Mouse (Mus musculus) olfactory bulb, adult 2 months (tissue): ENCODE measurements at regions not wholly inside any gene's neighbourhood (a gene's known extent, or its start where the extent isn't known, plus 50 kb on each side); places are given as distances from the start of the nearest gene placed in this dataset.

Experiments used
- H3K27ac ChIP-seq: fragments of 200-500 bp; 2 replicates; pipeline ENCODE4 v1.5.1; 2012; ENCODE audit warnings: low read depth, low read length; ENCODE audit not compliant: insufficient read depth
- H3K4me1 ChIP-seq: fragments of 200-500 bp; 2 replicates; pipeline ENCODE4 v1.6.1; 2012; ENCODE audit warnings: low read length; ENCODE audit not compliant: control insufficient read depth, insufficient read depth
- H3K4me3 ChIP-seq: fragments of 200-500 bp; 2 replicates; pipeline ENCODE4 v1.5.1; 2012; ENCODE audit warnings: mild to moderate bottlenecking, low read depth, low read length, moderate library complexity; ENCODE audit not compliant: insufficient read depth
- CTCF ChIP-seq: fragments of 200-500 bp; IDR thresholded peaks from 2 replicates; pipeline ENCODE4 v1.5.1; 2012; ENCODE audit warnings: low read depth, mild to moderate bottlenecking, low read length, moderate library complexity; ENCODE audit not compliant: insufficient read depth
- POLR2A ChIP-seq: fragments of 200-500 bp; IDR thresholded peaks from 2 replicates; pipeline ENCODE4 v1.6.1; 2012; ENCODE audit warnings: mild to moderate bottlenecking, low read depth, low read length, moderate library complexity; ENCODE audit not compliant: insufficient read depth
- WGBS: fragments of 180-500 bp; shearing (Covaris S2); methylation state at CpG from one replicate; pipeline ENCODE4 v1.1.7; 2018; 5-methylcytosine and 5-hydroxymethylcytosine counted together

DNA sequence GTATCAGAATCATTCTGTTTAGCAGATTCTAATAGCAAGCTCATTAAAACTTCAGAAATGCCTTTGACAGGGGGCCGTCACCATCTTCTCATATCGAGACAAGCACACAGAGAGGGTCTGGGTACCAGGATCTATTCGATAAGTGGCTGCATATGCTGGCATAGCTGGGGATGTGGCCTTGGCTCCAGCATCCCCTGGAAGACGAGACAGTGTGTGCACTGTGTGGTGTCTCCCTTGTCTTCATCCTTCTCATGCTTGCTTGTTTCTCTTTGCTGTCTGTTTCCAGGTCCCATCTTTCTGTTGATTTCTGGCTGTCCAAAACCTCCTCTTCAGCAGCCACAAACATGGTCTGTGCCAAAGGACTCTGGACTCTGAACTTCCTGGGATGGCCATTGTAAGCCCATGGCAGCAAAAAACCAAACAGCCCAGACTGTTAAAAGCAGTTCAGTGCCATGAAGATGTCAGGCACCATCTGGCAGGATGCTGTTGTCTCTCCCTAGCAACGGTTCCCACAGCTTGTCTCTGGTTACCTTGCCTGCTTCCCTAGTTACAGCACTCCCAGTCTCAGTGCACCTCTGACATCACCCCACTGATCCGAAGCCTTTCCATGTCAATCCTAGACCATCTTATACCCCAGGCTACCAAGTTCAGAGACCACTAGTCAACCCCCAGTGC is 56.5 kb downstream of the Kctd12 start:
- 72% methylated on average over 6 of the region's 6 CpGs for WGBS
- TF ChIP-seq CTCF (no peak), POLR2A (no peak)
- Histone ChIP-seq H3K4me1 (no peaks in the 10 kb centered on the region), H3K27ac (no peak overlapping the region), H3K4me3 (no peak overlapping the region)

DNA sequence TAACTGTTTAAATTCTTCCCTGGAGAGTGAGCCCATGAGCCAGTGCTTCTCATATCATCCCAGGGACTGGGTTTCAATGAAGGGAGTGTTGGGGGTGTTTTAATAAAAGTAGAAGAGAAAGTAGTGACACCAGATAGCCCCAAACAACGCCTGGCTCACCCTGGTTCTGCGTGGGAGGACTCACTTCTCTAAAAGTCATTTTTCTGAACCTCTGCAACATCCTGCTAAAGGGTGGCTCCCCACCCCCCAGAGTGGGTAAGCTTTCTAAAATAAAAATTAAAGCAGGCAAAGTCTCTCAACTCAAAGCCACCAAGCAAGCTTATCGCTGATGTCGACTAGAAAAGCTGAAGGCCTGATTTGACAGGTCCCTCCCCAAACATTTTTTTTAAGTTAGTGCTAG is 57.8 kb downstream of the Kctd12 start:
- Histone ChIP-seq H3K4me3 (no peak overlapping the region), H3K27ac (no peak overlapping the region), H3K4me1 (no peaks in the 10 kb centered on the region)
- 89% methylated on average over 4 of the region's 4 CpGs for WGBS
- TF ChIP-seq POLR2A = no peak
- TF ChIP-seq CTCF = no peak

DNA sequence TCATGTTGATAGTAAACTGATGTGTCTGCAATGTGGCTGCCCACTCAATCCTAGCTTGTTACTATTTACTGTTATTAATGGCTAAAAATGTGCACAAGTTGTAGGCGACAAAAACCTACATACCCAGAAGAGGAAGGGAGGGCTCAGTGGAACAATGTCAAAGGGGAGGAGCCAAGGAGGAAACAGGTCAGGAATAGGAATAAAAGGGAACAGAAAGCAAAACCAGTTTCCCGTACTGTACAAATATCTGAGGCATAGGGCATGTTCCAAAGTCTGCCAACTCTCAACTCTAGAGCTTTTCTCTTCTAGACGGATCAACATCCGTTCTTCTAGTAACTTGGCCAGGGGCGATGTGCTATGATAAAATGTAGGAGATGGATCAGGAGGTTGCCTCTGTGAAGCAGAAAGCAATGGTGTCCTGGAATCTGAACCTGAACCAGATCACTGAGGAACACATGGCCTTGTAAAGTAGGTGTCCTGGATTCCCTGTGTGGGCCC is 59.9 kb downstream of the Kctd12 start:
- H3K27ac ChIP-seq = no peak overlapping the region
- WGBS = 83% methylated on average over 5 of the region's 5 CpGs
- H3K4me3 ChIP-seq = no peak overlapping the region
- H3K4me1 ChIP-seq = no peaks in the 10 kb centered on the region
- TF ChIP-seq CTCF (no peak), POLR2A (no peak)

DNA sequence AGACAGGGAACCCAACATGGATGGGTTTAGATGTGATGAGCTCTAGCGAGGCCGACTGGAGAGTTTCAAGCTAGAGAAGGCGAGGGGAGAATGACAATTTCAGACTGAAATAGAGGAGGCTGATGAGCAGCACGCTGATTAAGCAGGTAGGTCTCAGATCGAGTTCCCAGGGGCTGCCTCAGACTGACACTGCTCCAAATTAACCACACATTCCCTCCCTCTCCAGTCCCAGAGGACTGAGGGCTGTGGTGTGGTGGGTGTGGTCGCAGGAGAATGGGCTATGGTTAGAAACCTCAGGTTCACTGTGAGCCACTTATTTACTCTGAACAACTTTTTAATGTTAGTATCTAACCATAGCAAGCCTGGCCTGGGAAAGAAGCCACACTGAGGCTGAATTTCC is 62.0 kb downstream of the Kctd12 start:
- H3K27ac ChIP-seq = no peak overlapping the region
- no peaks in the 10 kb centered on the region for H3K4me1 ChIP-seq
- 92% methylated on average over 6 of the region's 6 CpGs for WGBS
- no peak overlapping the region for H3K4me3 ChIP-seq
- no peak for TF ChIP-seq CTCF
- TF ChIP-seq POLR2A = no peak

DNA sequence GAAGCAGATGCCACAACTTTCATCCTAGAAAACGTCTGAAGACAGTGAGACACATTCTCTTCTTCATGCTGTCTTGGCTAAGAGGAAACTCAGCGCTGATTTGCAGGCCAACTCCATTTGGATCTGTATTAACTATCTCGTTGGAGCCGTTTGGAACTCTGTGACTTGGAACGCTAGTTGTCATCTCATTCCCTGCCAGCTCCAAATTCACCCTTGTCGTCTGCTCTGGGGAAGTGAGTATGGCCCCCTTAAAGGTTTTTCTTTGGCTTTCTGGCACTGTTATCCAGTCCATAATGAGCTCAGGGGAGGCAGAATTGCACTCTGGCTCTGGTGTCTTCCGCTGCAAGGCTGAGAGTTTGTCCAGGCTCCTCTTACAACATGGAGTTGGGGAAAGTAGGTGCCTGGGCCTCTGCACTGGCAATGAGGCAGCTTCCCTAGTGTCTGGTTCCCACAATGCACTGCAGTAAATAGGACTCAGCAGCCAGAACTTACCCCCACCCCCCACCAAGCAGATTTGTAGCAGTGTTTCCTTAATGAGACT is 63.1 kb downstream of the Kctd12 start:
- TF ChIP-seq POLR2A = no peak
- TF ChIP-seq CTCF = no peak

DNA sequence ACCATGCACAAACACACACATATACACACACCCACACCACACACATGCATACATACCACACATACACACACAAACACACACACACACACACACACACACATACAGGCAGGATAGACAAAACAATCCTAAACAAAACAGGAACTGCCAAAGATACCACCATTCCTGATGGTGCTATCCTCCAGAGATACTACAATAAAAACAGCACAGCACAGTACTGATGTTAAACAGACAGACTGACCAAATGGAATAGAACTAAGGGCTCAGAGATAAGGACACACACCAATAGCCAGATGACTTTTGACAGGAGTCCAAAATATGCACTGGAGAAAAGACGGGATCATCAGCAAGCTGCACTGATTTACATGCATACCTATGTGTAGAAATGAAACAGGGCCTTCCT is 64.5 kb downstream of the Kctd12 start:
- Histone ChIP-seq H3K27ac (no peak overlapping the region), H3K4me3 (no peak overlapping the region), H3K4me1 (no peaks in the 10 kb centered on the region)
- WGBS = 95% methylated on average over 1 of the region's 1 CpGs
- no peak for TF ChIP-seq POLR2A
- no peak for TF ChIP-seq CTCF

More for the DNA sequence above, 63.1 kb downstream of the Kctd12 start:
- WGBS = 62% methylated on average over 7 of the region's 7 CpGs
- Histone ChIP-seq H3K27ac (no peak overlapping the region), H3K4me3 (no peak overlapping the region), H3K4me1 (no peaks in the 10 kb centered on the region)

DNA sequence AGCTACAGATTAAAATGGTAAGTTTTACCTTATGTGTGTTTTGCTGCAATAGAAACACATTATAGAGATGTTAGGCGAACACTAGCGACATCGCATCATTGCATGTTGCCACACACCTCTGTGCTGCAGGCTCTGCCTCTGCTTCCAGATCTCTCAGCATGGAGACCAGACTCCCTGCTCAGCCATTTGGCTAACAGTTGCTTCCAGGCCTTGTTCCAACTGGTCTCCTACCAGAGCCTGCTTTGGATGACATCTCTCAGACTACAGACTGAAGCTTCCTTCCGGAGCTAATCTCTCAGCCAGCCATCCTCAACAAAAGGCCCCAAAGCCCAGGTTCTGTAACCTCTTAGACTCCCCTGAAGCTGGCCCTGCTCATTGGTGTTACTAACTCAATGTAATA is 66.5 kb downstream of the Kctd12 start:
- no peak for TF ChIP-seq CTCF
- no peak for TF ChIP-seq POLR2A
- Histone ChIP-seq H3K4me3 (no peak overlapping the region), H3K27ac (no peak overlapping the region), H3K4me1 (no peaks in the 10 kb centered on the region)
- 85% methylated on average over 4 of the region's 4 CpGs for WGBS

DNA sequence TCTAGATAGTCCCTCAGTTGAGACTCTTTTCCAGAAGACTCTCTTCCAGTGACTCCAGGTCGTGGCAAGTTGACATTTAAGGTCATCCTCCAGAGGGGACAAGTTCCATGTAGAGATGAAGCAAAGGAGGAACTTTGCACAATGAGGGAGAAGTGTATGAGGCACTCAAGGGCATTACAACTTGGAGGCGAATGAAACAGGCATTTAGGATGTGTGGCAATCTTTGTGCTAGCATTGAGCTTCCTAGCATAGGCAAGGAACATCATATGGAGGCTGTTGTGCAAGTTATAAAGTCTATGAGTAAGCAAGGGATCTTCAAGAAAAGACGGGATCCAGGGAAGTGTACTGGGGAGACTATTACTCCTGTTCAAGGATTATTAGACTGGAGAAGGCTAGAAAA is 70.9 kb downstream of the Kctd12 start:
- H3K4me3 ChIP-seq = no peak overlapping the region
- no peak overlapping the region for H3K27ac ChIP-seq
- WGBS = 83% methylated on average over 3 of the region's 3 CpGs
- no peaks in the 10 kb centered on the region for H3K4me1 ChIP-seq
- no peak for TF ChIP-seq CTCF
- no peak for TF ChIP-seq POLR2A

DNA sequence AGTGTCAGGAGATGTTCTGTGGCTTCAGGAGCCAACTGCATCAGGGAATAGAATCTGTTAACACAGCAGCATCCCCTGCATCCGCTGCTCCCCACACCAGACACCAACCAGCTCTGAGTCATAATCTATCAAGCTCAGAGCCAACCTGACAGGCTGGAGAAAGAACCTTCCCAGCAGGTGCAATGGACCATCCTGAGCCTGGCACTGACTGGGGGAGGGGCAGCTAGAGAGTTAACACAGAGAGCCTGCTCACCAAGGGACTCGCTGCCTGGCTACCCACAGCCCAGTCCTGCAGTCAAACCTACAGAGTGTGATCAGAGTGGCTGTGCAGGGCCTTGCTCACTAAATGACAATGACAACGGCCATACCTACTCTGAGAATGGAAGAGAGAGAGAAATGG is 73.4 kb downstream of the Kctd12 start:
- WGBS = 86% methylated on average over 3 of the region's 3 CpGs

More for the DNA sequence above, 73.4 kb downstream of the Kctd12 start:
- no peak overlapping the region for H3K4me3 ChIP-seq
- no peak overlapping the region for H3K27ac ChIP-seq
- H3K4me1 ChIP-seq = no peaks in the 10 kb centered on the region
- no peak for TF ChIP-seq CTCF
- no peak for TF ChIP-seq POLR2A
